Mouse (Mus musculus) left cerebral cortex, adult 18-20 months (tissue): ENCODE results near the gene Thoc7. TPM values are rescaled to one million over a fixed set of nuclear protein-coding genes. Genes with fewer than 3 reads are reported as not detected.
"Not testable (repeated sequence)": the region's sequence is repeated elsewhere in the genome, so short reads cannot be mapped to it uniquely, and the experiment has no call there.

Experiments
- DNase-seq, 2 experiments: peaks; one replicate each; pipeline ENCODE4 v3.0.0; 2021 to 2022; ENCODE audit warnings: low spot score in 2 of 2, mixed read lengths in 1 of 2
- long read RNA-seq, 2 experiments: library from polyadenylated mRNA; stranded (forward); transcript quantifications; one replicate each; pipeline ENCODE4 v2.0.0; 2021
- total RNA-seq, 2 experiments: library from RNA; stranded (reverse); gene quantifications; 2 replicates each; pipeline ENCODE4 v1.2.3; 2021

Gene Thoc7
- 100 to 1,000 TPM in 1 of 2 experiments, 10 to 100 TPM in 1; 95.3 to 104 TPM for total RNA-seq
- long read RNA-seq, experiment 1, transcript Thoc7-201 (8 exons, 937 nt) = major isoform, 29 of 71 reads
- long read RNA-seq, experiment 1, partial matches to known transcripts = 5 of 71 reads
- long read RNA-seq, experiment 1, other reads (novel, unspliced or antisense) = 32 of 71 reads
- long read RNA-seq, experiment 2, transcript Thoc7-201 (8 exons, 937 nt) = major isoform, 28 of 55 reads
- long read RNA-seq, experiment 2, partial matches to known transcripts = 2 of 55 reads
- long read RNA-seq, experiment 2, other reads (novel, unspliced or antisense) = 24 of 55 reads

GRCm38 (mm10) chr14:13961401-13962112 lies at the start of gene Thoc7, which contains the start of gene Atxn7:
Gene Thoc7 (minus strand): TSS chr14:13961852.
Gene Atxn7 (plus strand): TSS chr14:13961440.
- peak; percentile 15 to 19 for DNase-seq

GRCm38 (mm10) chr14:14009712-14010111 lies 48.1 kb upstream of the Thoc7 start:
- DNase-seq = no peak

- no peak for DNase-seq
These were observed 41.1 kb upstream of the Thoc7 start for GRCm38 (mm10) chr14:14002771-14003170.

- DNase-seq = no peak
These were observed 33.8 kb upstream of the Thoc7 start for GRCm38 (mm10) chr14:13995206-13996097.

GRCm38 (mm10) chr14:13990741-13991140 lies 29.1 kb upstream of the Thoc7 start:
- DNase-seq = no peak

GRCm38 (mm10) chr14:13988397-13988796 lies 26.7 kb upstream of the Thoc7 start:
- no peak for DNase-seq

GRCm38 (mm10) chr14:13982174-13982573 lies 20.5 kb upstream of the Thoc7 start:
- DNase-seq = no peak

- DNase-seq = no peak
These were observed 19.6 kb upstream of the Thoc7 start for GRCm38 (mm10) chr14:13981286-13981685.

GRCm38 (mm10) chr14:13977498-13977897 lies 15.8 kb upstream of the Thoc7 start:
- DNase-seq = no peak

- no peak for DNase-seq
These were observed 10.1 kb upstream of the Thoc7 start for GRCm38 (mm10) chr14:13971644-13972234.

- no peak for DNase-seq
These were observed 8.9 kb upstream of the Thoc7 start for GRCm38 (mm10) chr14:13970513-13970912.

GRCm38 (mm10) chr14:13968476-13968875 lies 6.8 kb upstream of the Thoc7 start:
- DNase-seq = no peak

GRCm38 (mm10) chr14:13967607-13968006 lies 6.0 kb upstream of the Thoc7 start:
- no peak for DNase-seq

- no peak for DNase-seq
These were observed 1.9 kb upstream of the Thoc7 start for GRCm38 (mm10) chr14:13963527-13963926.

- no peak for DNase-seq
These were observed 824 bp upstream of the Thoc7 start for GRCm38 (mm10) chr14:13962476-13962875.

- peak; percentile 62 to 63 for DNase-seq
These were observed 948 bp downstream of the Thoc7 start for GRCm38 (mm10) chr14:13960482-13961325.

- peak in 1 of 2 experiments; percentile 16 for DNase-seq
These were observed 1.6 kb downstream of the Thoc7 start for GRCm38 (mm10) chr14:13960079-13960478.

- DNase-seq = not testable (repeated sequence)
These were observed 9.5 kb downstream of the Thoc7 start for GRCm38 (mm10) chr14:13952151-13952550.

GRCm38 (mm10) chr14:13950401-13950800 lies 11.3 kb downstream of the Thoc7 start:
- DNase-seq = no peak

- DNase-seq = no peak
These were observed 13.3 kb downstream of the Thoc7 start for GRCm38 (mm10) chr14:13948345-13948744.
